Mouse (Mus musculus) left cerebral cortex, adult 2 months (tissue): ENCODE measurements around the gene Mus81. TPM values are rescaled to one million over a fixed set of nuclear protein-coding genes. Genes with fewer than 3 reads are reported as not detected.
A peak's percentile ranks its signal among the peaks of the same experiment; 100 is the strongest.

ENCODE experiments used
- DNase-seq, 2 experiments: peaks; one replicate each; pipeline ENCODE4 v3.0.0; 2021 to 2022; ENCODE audit warnings: low spot score in 2 of 2, mixed read lengths in 1 of 2; ENCODE audit errors: extremely low spot score in 1 of 2
- H3K27ac ChIP-seq: fragments of 200-600 bp; 2 replicates; pipeline ENCODE4 v1.8.1; 2022
- H3K4me3 ChIP-seq: fragments of 200-600 bp; 2 replicates; pipeline ENCODE4 v1.8.1; 2022
- CTCF ChIP-seq: fragments of 200-600 bp; IDR thresholded peaks from 2 replicates; pipeline ENCODE4 v1.8.1; 2022; ENCODE audit warnings: antibody characterized with exemption, mild to moderate bottlenecking, moderate library complexity
- intact Hi-C: fragments of 180-260 bp; cut with DNase I; formaldehyde crosslinking; loops from one replicate; pipeline ENCODE4 v1.15.1; 2025
- total RNA-seq, 2 experiments: library from RNA; stranded (reverse); gene quantifications; 2 replicates each; pipeline ENCODE4 v1.2.3; 2021

Gene Mus81
- total RNA-seq, 2 experiments from 2014 or later: 33.3 to 33.4 TPM

- DNase-seq: peak; percentile 49 to 54
- intact Hi-C loops: loop anchor here (5.0 kb wide), 1 partner anchor 103 kb away; the partner anchor contains the start of gene Ap5b1
- Histone ChIP-seq H3K27ac (0 out of 2 replicates have a peak overlapping the region, but pooled peaks have one; percentile 19), H3K4me3 (0 out of 2 replicates have a peak overlapping the region, but pooled peaks have one; percentile 7)
- peak; percentile 92 for TF ChIP-seq CTCF
Observed at GRCm38 (mm10) chr19:5463791-5464562, 24.2 kb downstream of the Mus81 start.

DNA sequence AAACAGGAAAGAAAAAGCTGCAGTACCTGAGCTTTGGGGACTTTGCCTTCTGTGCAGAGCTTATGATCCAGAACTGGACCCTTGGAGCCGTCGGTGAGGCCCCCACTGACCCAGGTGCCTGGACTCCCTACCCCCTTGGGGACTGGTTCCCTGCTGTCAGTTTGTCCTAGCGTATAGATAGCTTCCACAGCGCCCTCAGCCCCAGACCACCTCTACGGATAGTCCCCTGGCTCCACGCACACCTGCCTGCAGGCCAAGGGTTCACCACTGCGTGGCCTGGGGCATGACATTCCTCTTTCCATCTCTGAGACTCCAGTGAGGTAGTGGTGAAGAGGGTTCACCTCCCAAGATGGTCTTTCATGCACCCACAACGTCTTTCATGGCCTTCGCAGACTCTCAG lies 25.0 kb downstream of the Mus81 start:
- no peak overlapping the region for H3K4me3 ChIP-seq
- no peak for DNase-seq
- no peak for TF ChIP-seq CTCF
- no peak overlapping the region for H3K27ac ChIP-seq
- intact Hi-C loops: loop anchor here (5.0 kb wide), 1 partner anchor 104 kb away; the partner anchor contains the start of gene Ap5b1

GRCm38 (mm10) chr19:5461411-5461810 lies 26.8 kb downstream of the Mus81 start:
- intact Hi-C loops: loop anchor here (5.0 kb wide), 1 partner anchor 106 kb away; the partner anchor contains the start of gene Ap5b1
- no peak for TF ChIP-seq CTCF
- DNase-seq: no peak
- Histone ChIP-seq H3K4me3 (peak overlapping the region; percentile 84; the same call in 1 of the 2 replicates), H3K27ac (no peak overlapping the region)

GRCm38 (mm10) chr19:5460465-5460911 lies 27.7 kb downstream of the Mus81 start, which contains the start of gene Fibp:
Fibp (plus strand) TSS chr19:5460615.
- intact Hi-C loops: loop anchor here (5.0 kb wide), 1 partner anchor 107 kb away; the partner anchor contains the start of gene Ap5b1
- Histone ChIP-seq H3K4me3 (peak within 1 kb of the TSS; percentile 84), H3K27ac (peak within 1 kb of the TSS; percentile 90)
- peak; percentile 86 to 88 for DNase-seq
- no peak for TF ChIP-seq CTCF

DNA sequence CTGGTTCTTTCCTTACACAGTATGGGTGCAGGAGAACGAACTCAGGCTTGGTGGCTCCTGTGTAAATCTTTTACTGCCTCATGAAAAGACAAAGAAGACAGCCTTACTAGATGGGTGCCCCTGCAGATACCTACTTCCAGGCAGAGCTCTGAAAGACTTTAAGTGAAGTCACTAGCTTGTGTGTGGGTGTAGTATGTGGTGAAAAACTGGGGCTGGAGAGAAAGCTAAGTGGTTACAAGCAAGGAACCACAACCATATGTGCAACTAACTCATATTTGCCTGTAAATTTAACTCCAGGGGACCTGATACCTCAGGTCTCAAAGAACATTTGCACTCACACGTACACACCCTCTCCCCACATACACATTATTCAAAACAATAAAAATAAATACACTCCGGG lies 28.3 kb downstream of the Mus81 start:
- Histone ChIP-seq H3K27ac (peak overlapping the region; percentile 90), H3K4me3 (peak overlapping the region; percentile 84)
- intact Hi-C loops: loop anchor here (5.0 kb wide), 1 partner anchor 107 kb away; the partner anchor contains the start of gene Ap5b1
- no peak for TF ChIP-seq CTCF
- no peak for DNase-seq

GRCm38 (mm10) chr19:5459019-5459418 lies 29.2 kb downstream of the Mus81 start:
- DNase-seq: no peak
- intact Hi-C loops: no loop called here
- Histone ChIP-seq H3K4me3 (no peak overlapping the region), H3K27ac (peak overlapping the region; percentile 99)
- no peak for TF ChIP-seq CTCF

- no peak for DNase-seq
- Histone ChIP-seq H3K27ac (peak within 1 kb of the TSS; percentile 99), H3K4me3 (peak within 1 kb of the TSS; percentile 63)
- no peak for TF ChIP-seq CTCF
- intact Hi-C loops: loop anchor here (2.0 kb wide), 2 partner anchors 31 to 33 kb away; partner anchors contain the start of genes AI837181, Drap1 and Mus81
Observed at GRCm38 (mm10) chr19:5457746-5458442, 30.3 kb downstream of the Mus81 start, which contains the start of gene Ccdc85b. Ccdc85b (minus strand) TSS chr19:5457894.

- DNase-seq: peak; percentile 94 to 96
- intact Hi-C loops: loop anchor here (2.0 kb wide), 2 partner anchors 32 kb away; partner anchors contain the start of genes AI837181, Drap1 and Mus81
- no peak; the same call in none of the 2 replicates for TF ChIP-seq CTCF
- Histone ChIP-seq H3K27ac (peak overlapping the region; percentile 99), H3K4me3 (peak overlapping the region; percentile 63)
Observed at GRCm38 (mm10) chr19:5456922-5457745, 31.1 kb downstream of the Mus81 start.

GRCm38 (mm10) chr19:5456241-5456921 lies 31.8 kb downstream of the Mus81 start:
- no peak for DNase-seq
- TF ChIP-seq CTCF: no peak
- Histone ChIP-seq H3K27ac (peak overlapping the region; percentile 99), H3K4me3 (peak overlapping the region; percentile 63)
- intact Hi-C loops: loop anchor here (2.0 kb wide), 2 partner anchors 32 kb away; partner anchors contain the start of genes AI837181, Drap1 and Mus81

GRCm38 (mm10) chr19:5455568-5455967 lies 32.6 kb downstream of the Mus81 start:
- Histone ChIP-seq H3K4me3 (peak overlapping the region; percentile 63), H3K27ac (peak overlapping the region; percentile 99)
- intact Hi-C loops: no loop called here
- TF ChIP-seq CTCF: no peak
- DNase-seq: no peak
